Mouse (Mus musculus) neural tube, embryonic 11.5 days (tissue): ENCODE data around the gene Loxl4. TPM values are rescaled to one million over a fixed set of nuclear protein-coding genes. Genes with fewer than 3 reads are reported as not detected.

Experiments
- ATAC-seq: fragments of 200-750 bp; cut with Nextera tagmentation; 2 replicates; pipeline ENCODE4 v1.8.0; 2017; ENCODE audit warnings: moderate number of reproducible peaks, mild to moderate bottlenecking, moderate TSS enrichment, moderate library complexity; ENCODE audit not compliant: insufficient read depth, low FRiP score, low TSS enrichment
- DNase-seq: peaks from one replicate; pipeline ENCODE4 v3.0.0-alpha.2; 2015; ENCODE audit warnings: low spot score
- H3K27ac ChIP-seq: fragments of 300-500 bp; sonication (generic); 2 replicates; pipeline ENCODE4 v1.5.1; 2014; ENCODE audit warnings: low read depth, mild to moderate bottlenecking, low read length
- H3K27me3 ChIP-seq: fragments of 300-500 bp; sonication (generic); 2 replicates; pipeline ENCODE4 v1.6.1; 2014; ENCODE audit warnings: mild to moderate bottlenecking, low read length, mixed read lengths; ENCODE audit not compliant: control insufficient read depth, insufficient read depth
- H3K36me3 ChIP-seq: fragments of 300-500 bp; sonication (generic); 2 replicates; pipeline ENCODE4 v1.6.1; 2014; ENCODE audit warnings: mild to moderate bottlenecking, low read length, moderate library complexity, mixed read lengths; ENCODE audit not compliant: control insufficient read depth, insufficient read depth
- H3K4me1 ChIP-seq: fragments of 300-500 bp; sonication (generic); 2 replicates; pipeline ENCODE4 v1.6.1; 2014; ENCODE audit warnings: low read length, mixed read lengths; ENCODE audit not compliant: control insufficient read depth, insufficient read depth
- H3K4me2 ChIP-seq: fragments of 300-500 bp; sonication (generic); 2 replicates; pipeline ENCODE4 v1.6.1; 2014; ENCODE audit warnings: low read depth, mild to moderate bottlenecking, moderate library complexity
- H3K4me3 ChIP-seq: fragments of 300-500 bp; sonication (generic); 2 replicates; pipeline ENCODE4 v1.5.1; 2014; ENCODE audit warnings: low read depth, low read length
- H3K9ac ChIP-seq: fragments of 300-500 bp; sonication (generic); 2 replicates; pipeline ENCODE4 v1.6.1; 2014; ENCODE audit warnings: mild to moderate bottlenecking, low read length
- H3K9me3 ChIP-seq: fragments of 300-500 bp; sonication (generic); 2 replicates; pipeline ENCODE4 v1.6.1; 2016; ENCODE audit warnings: low read length; ENCODE audit not compliant: control insufficient read depth
- WGBS: fragments of 180-500 bp; shearing (Covaris S2); extraction: QIAGEN DNeasy Blood & Tissue Kit; methylation state at CpG from one replicate; pipeline ENCODE4 v1.1.7; 2014; 5-methylcytosine and 5-hydroxymethylcytosine counted together
- polyA plus RNA-seq: library from polyadenylated mRNA; unstranded; fragments of >200 nt; fragmentation: Nextera tagmentation; extraction: Ambion mirVana; gene quantifications from 2 replicates; pipeline ENCODE4 v1.2.1, GENCODE M21; 2014

The Loxl4 gene
- polyA plus RNA-seq, 1 experiment from 2014 or later = 0.46 TPM

- Histone ChIP-seq H3K4me3 (no peak overlapping the region), H3K9me3 (no peaks in the 10 kb centered on the region), H3K27ac (no peak overlapping the region), H3K9ac (no peak overlapping the region), H3K27me3 (no peaks in the 10 kb centered on the region), H3K36me3 (no peaks in the 10 kb centered on the region), H3K4me1 (no peaks in the 10 kb centered on the region), H3K4me2 (no peak overlapping the region)
- ATAC-seq (no peak), DNase-seq (no peak)
- WGBS = 81% methylated on average over 3 of the region's 3 CpGs
Measured at GRCm38 (mm10) chr19:42600591-42600990, 12.0 kb downstream of the Loxl4 start.

DNA sequence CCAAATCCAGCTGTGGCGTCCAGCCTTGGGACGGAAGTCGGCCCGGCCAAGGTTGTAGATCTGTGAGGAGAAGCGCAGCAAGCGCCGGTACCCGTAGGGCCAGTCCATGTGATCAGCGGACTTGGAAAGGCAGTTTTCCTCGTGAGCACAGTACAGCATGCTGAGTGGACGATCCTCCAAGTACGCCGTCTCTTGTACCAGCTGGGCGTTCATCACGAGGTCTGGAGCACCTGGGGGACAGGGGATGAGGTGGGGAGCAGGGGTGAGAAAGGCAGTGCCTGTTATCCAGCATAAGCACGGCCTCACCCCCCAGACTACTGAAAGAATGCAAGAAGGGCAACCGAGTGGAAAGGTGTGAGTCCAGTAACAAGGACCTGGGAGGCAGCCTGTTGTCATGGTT is 12.7 kb downstream of the Loxl4 start:
- Histone ChIP-seq H3K9ac (no peak overlapping the region), H3K4me2 (no peak overlapping the region), H3K9me3 (no peaks in the 10 kb centered on the region), H3K4me3 (no peak overlapping the region), H3K4me1 (no peaks in the 10 kb centered on the region), H3K27me3 (no peaks in the 10 kb centered on the region), H3K36me3 (no peaks in the 10 kb centered on the region), H3K27ac (no peak overlapping the region)
- DNase-seq = no peak
- 85% methylated on average over 17 of the region's 17 CpGs for WGBS
- no peak for ATAC-seq

DNA sequence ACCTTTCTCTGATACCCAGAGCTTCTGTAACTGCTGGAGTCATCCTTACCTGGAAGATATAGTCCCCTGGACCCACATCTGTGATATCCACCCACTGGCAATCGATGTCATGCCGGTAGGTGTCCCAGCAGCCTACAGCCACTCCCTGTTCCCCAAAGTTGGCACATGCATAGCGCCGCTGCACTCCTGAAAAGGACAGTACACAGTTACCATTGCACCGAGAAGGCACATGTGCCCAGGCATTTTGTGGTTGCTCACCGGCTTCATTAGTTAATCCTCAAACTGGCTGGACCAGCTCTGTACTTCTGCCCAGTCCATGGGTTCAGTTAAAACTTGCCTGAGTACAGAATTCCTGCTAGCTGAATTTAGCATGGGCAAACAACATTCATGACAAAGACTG is 14.7 kb downstream of the Loxl4 start:
- Histone ChIP-seq H3K4me2 (no peak overlapping the region), H3K4me3 (no peak overlapping the region), H3K9me3 (no peaks in the 10 kb centered on the region), H3K27me3 (no peaks in the 10 kb centered on the region), H3K4me1 (no peaks in the 10 kb centered on the region), H3K36me3 (no peaks in the 10 kb centered on the region), H3K27ac (no peak overlapping the region), H3K9ac (no peak overlapping the region)
- ATAC-seq = no peak
- 97% methylated on average over 6 of the region's 6 CpGs for WGBS
- DNase-seq = no peak

- Histone ChIP-seq H3K36me3 (no peaks in the 10 kb centered on the region), H3K9me3 (no peaks in the 10 kb centered on the region), H3K4me3 (no peak overlapping the region), H3K9ac (no peak overlapping the region), H3K4me2 (no peak overlapping the region), H3K4me1 (no peaks in the 10 kb centered on the region), H3K27me3 (no peaks in the 10 kb centered on the region), H3K27ac (no peak overlapping the region)
- DNase-seq (no peak), ATAC-seq (no peak)
- WGBS = 93% methylated on average over 12 of the region's 12 CpGs
Measured at GRCm38 (mm10) chr19:42597286-42597685, 15.3 kb downstream of the Loxl4 start.

GRCm38 (mm10) chr19:42595066-42595465 is 17.5 kb downstream of the Loxl4 start:
- ATAC-seq (no peak), DNase-seq (no peak)
- no peaks in the 10 kb centered on the region for H3K9me3 ChIP-seq
- H3K36me3 ChIP-seq = no peaks in the 10 kb centered on the region
- H3K4me3 ChIP-seq = no peak overlapping the region
- no peaks in the 10 kb centered on the region for H3K27me3 ChIP-seq
- WGBS = 92% methylated on average over 6 of the region's 6 CpGs
- H3K4me1 ChIP-seq = 0 out of 2 replicates have a peak, but pooled peaks cover 6% of the 10 kb centered on the region
- H3K9ac ChIP-seq = no peak overlapping the region
- no peak overlapping the region for H3K4me2 ChIP-seq
- no peak overlapping the region for H3K27ac ChIP-seq

- DNase-seq (no peak), ATAC-seq (no peak)
- 92% methylated on average over 6 of the region's 6 CpGs for WGBS
- no peak overlapping the region for H3K4me3 ChIP-seq
- H3K27me3 ChIP-seq = no peaks in the 10 kb centered on the region
- no peak overlapping the region for H3K27ac ChIP-seq
- H3K4me1 ChIP-seq = 0 out of 2 replicates have a peak, but pooled peaks cover 6% of the 10 kb centered on the region
- H3K36me3 ChIP-seq = no peaks in the 10 kb centered on the region
- no peak overlapping the region for H3K9ac ChIP-seq
- H3K9me3 ChIP-seq = no peaks in the 10 kb centered on the region
- no peak overlapping the region for H3K4me2 ChIP-seq
Measured at GRCm38 (mm10) chr19:42593456-42593855, 19.2 kb downstream of the Loxl4 start.

GRCm38 (mm10) chr19:42591534-42591933 is 21.1 kb downstream of the Loxl4 start:
- H3K4me1 ChIP-seq = 0 out of 2 replicates have a peak, but pooled peaks cover 6% of the 10 kb centered on the region
- 55% methylated on average over 14 of the region's 14 CpGs for WGBS
- H3K4me2 ChIP-seq = no peak overlapping the region
- ATAC-seq = no peak
- H3K4me3 ChIP-seq = no peak overlapping the region
- no peak overlapping the region for H3K9ac ChIP-seq
- no peaks in the 10 kb centered on the region for H3K27me3 ChIP-seq
- no peak for DNase-seq
- H3K36me3 ChIP-seq = no peaks in the 10 kb centered on the region
- H3K9me3 ChIP-seq = no peaks in the 10 kb centered on the region
- no peak overlapping the region for H3K27ac ChIP-seq

- Histone ChIP-seq H3K9me3 (no peaks in the 10 kb centered on the region), H3K27ac (no peak overlapping the region), H3K36me3 (no peaks in the 10 kb centered on the region), H3K4me3 (no peak overlapping the region), H3K27me3 (no peaks in the 10 kb centered on the region), H3K4me1 (0 out of 2 replicates have a peak, but pooled peaks cover 6% of the 10 kb centered on the region), H3K9ac (no peak overlapping the region), H3K4me2 (no peak overlapping the region)
- 77% methylated on average over 1 of the region's 1 CpGs for WGBS
- ATAC-seq (no peak), DNase-seq (no peak)
Measured at GRCm38 (mm10) chr19:42589246-42589645, 23.4 kb downstream of the Loxl4 start.

DNA sequence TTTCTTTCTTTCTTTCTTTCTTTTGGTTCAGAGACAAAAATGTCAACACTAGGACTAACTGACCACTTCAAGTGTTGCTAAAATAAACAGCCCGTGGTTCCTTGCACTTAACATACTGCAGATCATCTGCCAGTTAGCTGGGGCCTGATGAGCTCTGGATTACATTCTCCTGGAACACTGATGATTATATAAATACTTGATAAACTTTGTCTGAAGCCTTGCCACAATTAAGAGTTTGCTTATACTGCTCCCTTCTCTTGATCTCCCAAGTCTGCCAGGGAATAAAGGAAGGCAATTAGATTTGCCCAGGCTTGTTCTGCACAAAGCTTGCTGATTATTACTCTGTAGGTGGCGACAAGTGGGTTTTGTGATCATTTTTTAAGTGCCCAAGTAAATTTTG is 24.9 kb downstream of the Loxl4 start:
- no peak overlapping the region for H3K27ac ChIP-seq
- H3K9me3 ChIP-seq = no peaks in the 10 kb centered on the region
- no peak overlapping the region for H3K4me3 ChIP-seq
- no peak for DNase-seq
- H3K36me3 ChIP-seq = no peaks in the 10 kb centered on the region
- H3K9ac ChIP-seq = no peak overlapping the region
- WGBS = 91% methylated on average over 2 of the region's 2 CpGs
- no peaks in the 10 kb centered on the region for H3K27me3 ChIP-seq
- H3K4me2 ChIP-seq = no peak overlapping the region
- H3K4me1 ChIP-seq = 0 out of 2 replicates have a peak, but pooled peaks cover 6% of the 10 kb centered on the region
- no peak for ATAC-seq
